Mouse (Mus musculus) cerebellum, adult 8-10 months (tissue): ENCODE measurements around the gene Ptar1.

ENCODE experiments used
- DNase-seq: peaks from one replicate; pipeline ENCODE4 v3.0.0; 2022

Ptar1 gene

DNA sequence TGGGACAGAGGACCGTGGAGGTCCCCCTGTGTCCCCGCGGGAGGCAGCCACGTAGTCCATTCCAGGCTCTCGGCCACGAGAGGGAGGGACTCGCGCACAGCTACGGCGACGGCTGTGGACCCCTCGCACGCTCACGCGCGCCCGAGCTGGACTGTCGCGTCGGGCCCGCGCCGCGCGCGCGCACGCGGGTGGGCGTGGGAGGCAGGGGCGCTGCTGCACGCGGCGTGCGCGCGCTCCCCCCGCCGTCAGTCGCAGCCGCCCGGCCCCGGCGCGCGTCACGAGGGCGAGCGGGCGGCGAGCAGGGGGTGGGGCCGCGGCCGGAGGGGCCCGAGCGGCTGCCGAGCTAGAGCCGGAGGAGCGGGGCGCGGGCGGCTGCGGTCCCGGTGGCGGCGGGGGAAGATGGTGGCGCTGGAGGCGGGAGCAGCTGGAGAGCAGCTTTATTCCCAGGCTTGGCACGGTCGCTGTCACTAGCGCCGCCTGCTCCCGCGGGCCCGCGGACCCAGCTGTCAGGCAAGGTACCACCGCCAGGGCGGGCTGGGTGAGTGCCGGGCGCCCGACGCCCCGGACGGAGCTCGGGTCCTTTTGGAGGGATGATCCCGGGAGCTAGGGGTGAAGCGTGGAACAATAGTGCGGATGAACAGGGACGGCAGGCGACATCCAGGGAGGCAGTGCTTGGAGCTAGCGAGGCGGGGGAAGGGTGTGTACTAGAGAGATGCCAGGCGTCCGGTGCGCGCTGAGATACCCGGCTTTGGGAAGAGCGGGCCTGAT lies 71.5 kb downstream of the Ptar1 start, which contains the start of gene Apba1:
Gene Apba1 (plus strand): TSS at position 334 of the 768 bp plus-strand sequence.
- peak; percentile 73 for DNase-seq

DNA sequence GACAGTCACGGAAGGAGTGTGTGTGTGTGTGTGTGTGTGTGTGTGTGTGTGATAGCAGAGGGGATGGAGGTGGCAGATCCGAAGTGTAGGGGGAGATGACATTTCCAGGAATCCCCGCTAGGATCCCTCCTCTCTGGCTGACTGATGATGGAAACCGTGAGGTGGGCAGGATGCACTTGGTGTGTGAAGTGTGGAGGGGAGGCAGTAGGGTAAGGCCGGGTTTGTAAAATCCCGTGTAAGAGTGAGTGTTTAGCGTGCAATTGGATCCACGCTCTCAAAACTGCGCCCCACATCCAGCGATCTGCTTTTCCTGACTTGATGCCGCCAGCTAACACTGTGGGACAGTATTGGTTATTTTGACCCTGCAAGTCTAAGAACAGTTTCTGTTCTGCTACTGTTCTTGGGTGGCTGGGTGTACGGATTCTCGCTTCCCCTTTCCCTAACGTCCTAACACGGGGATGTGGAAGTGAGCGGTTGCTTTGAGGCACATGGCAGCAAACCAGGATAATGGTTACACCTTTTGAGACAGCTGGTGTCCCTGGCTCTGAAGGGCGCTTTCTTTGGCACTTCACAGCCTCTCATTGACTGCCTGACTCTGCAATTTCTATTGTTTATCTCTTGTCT lies 72.2 kb downstream of the Ptar1 start:
- peak; percentile 60 for DNase-seq

DNA sequence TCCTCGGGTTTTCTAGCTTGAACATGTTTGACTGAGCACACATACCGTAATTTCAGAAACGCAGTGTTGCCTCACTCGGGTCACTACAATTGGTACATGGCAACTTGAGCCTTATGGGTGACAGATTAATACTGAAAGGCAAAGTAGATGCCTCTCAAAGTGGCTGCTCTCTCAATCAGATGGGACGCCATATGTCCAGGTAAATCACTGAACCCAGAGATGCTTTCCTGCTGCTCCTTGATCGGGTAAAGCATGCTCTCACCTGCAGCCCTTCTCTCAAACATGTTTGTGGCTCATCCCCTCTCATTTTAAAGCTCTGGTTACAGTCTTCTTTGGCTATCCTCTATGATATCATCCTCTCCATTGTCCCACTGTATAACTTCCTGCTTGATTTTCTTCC lies 76.1 kb downstream of the Ptar1 start:
- DNase-seq: no peak

DNA sequence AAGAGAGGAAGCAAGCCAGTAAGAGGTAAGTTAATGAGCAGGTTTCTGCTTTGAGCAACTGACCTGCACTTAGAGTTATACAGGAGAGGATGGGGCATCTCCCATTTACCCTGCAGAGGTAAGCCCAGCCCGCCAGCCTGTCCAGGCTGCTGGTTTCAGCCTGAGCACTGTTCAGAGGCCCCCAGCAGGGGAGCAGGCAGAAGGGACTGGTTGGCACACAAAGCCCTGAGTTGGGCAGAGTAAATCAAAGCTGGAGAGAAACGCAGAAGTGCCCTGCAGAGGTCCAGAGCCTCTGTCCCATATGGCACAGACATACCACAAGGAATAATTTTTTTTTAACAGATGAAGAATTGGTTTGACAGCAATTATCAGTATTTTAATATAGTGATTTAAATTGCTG lies 76.8 kb downstream of the Ptar1 start:
- peak; percentile 72 for DNase-seq

DNA sequence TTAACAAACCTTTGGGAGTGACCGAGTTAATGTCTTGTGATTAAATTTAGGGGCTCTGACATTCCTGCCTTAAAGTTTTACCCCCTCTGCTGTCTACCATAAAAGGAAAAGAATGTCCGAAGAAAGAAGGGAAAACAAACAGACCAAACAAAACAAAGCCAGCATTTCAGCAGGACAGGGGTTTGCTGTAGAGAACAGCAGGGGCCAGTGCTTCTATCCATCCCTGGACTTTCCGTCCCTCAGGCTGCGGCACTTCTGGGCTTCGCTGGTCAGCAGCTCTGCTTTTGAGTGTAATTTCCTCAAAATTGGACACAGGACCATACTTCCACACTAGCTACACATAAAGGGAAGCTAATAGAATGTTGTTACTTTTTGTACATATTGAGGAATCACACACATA lies 81.6 kb downstream of the Ptar1 start:
- no peak for DNase-seq

DNA sequence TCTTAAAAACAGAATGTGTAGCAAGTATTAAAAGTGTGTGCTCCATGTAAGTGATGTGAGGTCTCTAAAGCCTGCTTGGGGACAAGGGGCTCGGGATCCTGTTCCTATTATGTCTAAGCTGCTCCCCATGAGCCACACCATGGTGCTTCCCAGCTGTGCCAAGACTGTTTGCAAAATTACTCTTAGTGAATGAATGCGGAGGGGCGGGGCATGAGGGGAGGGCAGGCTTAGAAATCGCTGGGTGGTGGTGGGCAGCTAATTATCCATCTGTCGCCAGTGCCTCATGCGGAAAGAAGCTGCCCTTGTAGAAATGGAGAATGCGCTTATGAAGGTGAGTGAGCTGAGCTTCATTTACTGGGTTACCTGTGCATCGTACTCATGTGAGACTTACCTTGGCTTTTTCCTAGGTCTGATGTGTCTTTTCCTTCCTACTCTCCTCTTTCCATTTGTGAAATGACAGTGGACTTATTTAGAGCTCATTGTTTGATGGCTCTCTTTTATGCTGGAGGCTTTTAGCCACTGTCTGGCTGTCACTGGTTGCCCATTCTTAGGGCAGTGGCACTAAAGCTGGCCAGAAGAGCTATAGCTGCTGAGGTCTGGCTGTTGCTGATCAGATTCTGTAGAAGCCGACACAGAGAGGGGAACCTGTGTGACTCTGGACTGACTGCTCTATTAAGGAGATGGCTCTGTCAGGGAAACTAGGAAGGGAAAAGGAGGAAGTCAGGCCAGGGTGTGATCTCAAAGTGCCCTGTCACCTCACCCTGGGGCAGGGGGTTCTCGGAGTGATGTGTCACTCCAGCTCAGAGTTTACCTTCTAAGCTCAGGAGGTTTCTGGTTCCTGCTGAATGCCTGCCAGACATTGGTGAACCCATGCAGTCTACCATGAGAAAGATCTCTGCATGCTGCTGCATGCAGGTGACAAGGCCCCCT lies 83.5 kb downstream of the Ptar1 start:
- DNase-seq: no peak

DNA sequence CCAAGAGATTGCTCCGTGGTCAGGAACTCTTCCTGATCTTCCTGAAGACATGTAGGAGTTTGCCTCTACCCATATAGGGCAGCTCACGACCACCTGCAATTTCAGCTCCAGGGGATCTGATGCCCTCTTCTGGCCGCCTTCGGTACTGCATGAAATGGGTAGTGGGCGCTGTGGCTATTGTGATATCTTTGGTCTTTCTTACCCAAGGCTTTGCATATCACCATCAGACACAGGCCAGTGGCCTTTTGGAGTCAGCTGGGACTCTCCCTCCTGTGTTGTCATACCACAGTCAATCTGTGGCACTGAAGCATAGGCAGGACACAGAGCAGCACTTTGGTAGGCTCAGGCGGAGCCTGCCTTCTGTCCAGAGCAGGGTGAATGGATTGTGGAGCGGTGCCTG lies 84.7 kb downstream of the Ptar1 start:
- DNase-seq: no peak

DNA sequence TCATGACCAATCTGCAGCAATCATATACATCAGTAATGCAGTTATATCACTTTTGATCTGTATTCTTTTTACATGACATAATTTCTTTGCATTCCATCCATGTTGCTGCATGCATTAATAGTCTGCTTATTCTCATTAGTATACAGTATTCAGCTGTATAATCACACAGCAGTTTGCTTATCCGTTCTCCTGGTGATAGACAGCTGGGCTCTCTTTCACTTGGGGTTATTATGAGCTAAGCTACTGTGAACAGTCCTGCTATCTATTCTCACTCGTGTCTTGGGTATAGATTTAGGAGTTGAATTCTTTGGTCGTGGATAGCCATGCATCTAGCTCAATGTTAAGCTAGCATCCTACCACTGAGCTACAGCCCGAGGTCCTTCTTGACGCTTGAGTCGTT lies 88.1 kb downstream of the Ptar1 start:
- no peak for DNase-seq

DNA sequence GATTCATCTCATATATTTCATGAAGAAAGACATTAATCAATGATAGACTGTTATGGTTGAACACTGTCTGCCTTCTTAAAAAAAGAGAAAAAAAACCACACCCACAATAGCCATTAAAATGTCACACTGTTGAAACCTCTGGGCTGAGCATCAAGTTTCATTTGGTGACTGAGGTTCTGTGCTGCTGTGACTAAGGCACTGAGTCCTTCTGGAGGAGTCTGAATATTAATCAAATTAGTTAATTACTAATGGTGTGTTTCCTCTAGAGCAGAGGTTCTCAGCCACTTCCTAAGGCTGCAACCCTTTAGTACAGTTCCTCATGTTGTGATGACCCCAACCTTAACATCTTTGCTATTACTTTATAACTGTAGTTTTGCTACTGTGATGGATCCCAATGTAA lies 91.9 kb downstream of the Ptar1 start:
- no peak for DNase-seq

DNA sequence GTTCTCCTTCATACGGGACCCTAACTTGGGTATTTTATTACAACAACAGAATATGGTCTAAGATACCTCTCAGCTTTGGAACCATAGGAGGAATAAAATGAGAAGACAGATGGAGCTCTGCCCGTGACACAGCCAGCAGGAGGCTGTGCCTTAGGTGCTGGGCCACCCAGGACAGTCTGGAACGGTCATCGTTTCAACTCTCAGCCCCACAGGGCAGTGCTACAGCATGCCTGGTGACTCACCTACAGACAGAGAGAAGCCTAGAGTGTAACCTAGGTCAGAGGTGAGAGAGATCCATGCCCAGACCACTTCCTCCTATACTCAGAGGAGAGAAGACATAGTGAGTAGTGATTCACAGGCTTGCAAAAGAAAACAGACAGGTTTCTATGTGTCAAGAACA lies 92.9 kb downstream of the Ptar1 start:
- DNase-seq: no peak
